Mouse (Mus musculus) WW6 (cell line): Measurements from ENCODE around the gene Tas2r107.
"Not testable (repeated sequence)": the region's sequence is repeated elsewhere in the genome, so short reads cannot be mapped to it uniquely, and the experiment has no call there.

Source experiments
- DNase-seq: peaks from one replicate; pipeline ENCODE4 v3.0.0-alpha.2; 2013; ENCODE audit warnings: low read depth, low spot score

Gene Tas2r107

GRCm38 (mm10) chr6:131660049-131660448 is at the start of gene Tas2r107:
Gene Tas2r107, minus strand, starts transcription at chr6:131660149.
- no peak for DNase-seq

- no peak for DNase-seq
Measured at GRCm38 (mm10) chr6:131689963-131690362, 30.0 kb upstream of the Tas2r107 start, which contains the start of gene Tas2r114. Gene Tas2r114, minus strand, starts transcription at chr6:131690063.

- DNase-seq = no peak
Measured at GRCm38 (mm10) chr6:131687395-131687794, 27.4 kb upstream of the Tas2r107 start, which contains the start of gene Tas2r105. Gene Tas2r105, minus strand, starts transcription at chr6:131687495.

- no peak for DNase-seq
Measured at GRCm38 (mm10) chr6:131685644-131686043, 25.7 kb upstream of the Tas2r107 start, which contains the start of gene Tas2r104. Gene Tas2r104, minus strand, starts transcription at chr6:131685744.

- no peak for DNase-seq
Measured at GRCm38 (mm10) chr6:131678786-131679185, 18.8 kb upstream of the Tas2r107 start, which contains the start of gene Tas2r106. Gene Tas2r106, minus strand, starts transcription at chr6:131678886.

- no peak for DNase-seq
Measured at GRCm38 (mm10) chr6:131630812-131631211, 29.1 kb downstream of the Tas2r107 start, which contains the start of gene Tas2r130. Gene Tas2r130, minus strand, starts transcription at chr6:131630912.

- not testable (repeated sequence) for DNase-seq
Measured at GRCm38 (mm10) chr6:131609956-131610355, 50.0 kb downstream of the Tas2r107 start.
